Mouse (Mus musculus): ENCODE data around the gene Cnksr1. TPM values are rescaled to one million over a fixed set of nuclear protein-coding genes. Genes with fewer than 3 reads are reported as not detected.

The Cnksr1 gene
- polyA plus RNA-seq, 1 experiment from 2014 or later, result 12.2 TPM

GRCm38 (mm10) chr4:134234876-134235275, 3.3 kb downstream of the Cnksr1 start:
- Histone ChIP-seq H3K9ac (no peak overlapping the region), H3K4me2 (replicated peaks) (no peak overlapping the region), H3K27ac (no peak overlapping the region), H3K9me3 (no peaks in the 10 kb centered on the region), H3K36me3 (no peaks in the 10 kb centered on the region), H3K4me1 (replicated peaks) (no peaks in the 10 kb centered on the region; the same call in 1 of the 2 replicates), H3K27me3 (replicated peaks) (peaks cover 4% of the 10 kb centered on the region; the same call in 1 of the 2 replicates), H3K4me3 (replicated peaks) (no peak overlapping the region)
- ATAC-seq, result no peak
- 83% methylated on average over 5 of the region's 5 CpGs for WGBS

- 23% methylated on average over 8 of the region's 8 CpGs for WGBS
- H3K9me3 ChIP-seq, result no peaks in the 10 kb centered on the region
- no peaks in the 10 kb centered on the region; the same call in 1 of the 2 replicates for H3K4me1 ChIP-seq (replicated peaks)
- no peak overlapping the region for H3K27ac ChIP-seq
- no peak overlapping the region for H3K4me3 ChIP-seq (replicated peaks)
- peak overlapping the region; percentile 22; the same call in 1 of the 2 replicates for H3K4me2 ChIP-seq (replicated peaks)
- H3K9ac ChIP-seq, result no peak overlapping the region
- H3K27me3 ChIP-seq (replicated peaks), result no peaks in the 10 kb centered on the region
- H3K36me3 ChIP-seq, result no peaks in the 10 kb centered on the region
- peak; percentile 83 for ATAC-seq
Measured at GRCm38 (mm10) chr4:134230431-134230830, 7.8 kb downstream of the Cnksr1 start.

DNA sequence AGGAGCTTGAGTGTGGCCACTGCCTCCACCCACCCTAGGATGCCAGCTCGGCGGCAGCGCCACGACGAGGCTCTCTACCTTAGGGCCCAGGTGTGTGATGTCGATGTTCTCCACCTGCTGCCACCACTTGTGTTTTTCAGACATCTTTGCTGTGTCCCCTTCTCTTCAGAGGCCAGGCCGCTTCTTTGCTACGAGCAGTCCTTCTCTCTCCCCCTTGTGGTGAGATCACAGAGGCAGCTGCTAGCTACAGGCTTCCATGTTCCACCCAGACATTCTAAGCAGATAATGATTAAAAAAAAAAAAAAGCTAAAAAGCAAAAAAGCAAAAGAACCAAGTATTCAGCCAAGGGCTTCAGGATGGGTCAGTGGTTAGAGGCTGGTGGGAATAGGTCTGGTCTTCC, 11.0 kb downstream of the Cnksr1 start, which contains the start of gene Catsper4:
Catsper4 (minus strand) TSS at position 190 of the 400 bp plus-strand sequence.
- Histone ChIP-seq H3K4me3 (replicated peaks) (no peak within 1 kb of the TSS), H3K27me3 (replicated peaks) (no peaks in the 10 kb centered on the region), H3K4me1 (replicated peaks) (peaks cover 4% of the 10 kb centered on the region; the same call in 1 of the 2 replicates), H3K9ac (no peak within 1 kb of the TSS), H3K36me3 (no peaks in the 10 kb centered on the region), H3K9me3 (no peaks in the 10 kb centered on the region), H3K4me2 (replicated peaks) (no peak within 1 kb of the TSS), H3K27ac (no peak within 1 kb of the TSS)
- 73% methylated on average over 8 of the region's 8 CpGs for WGBS
- no peak for ATAC-seq

- Histone ChIP-seq H3K4me3 (replicated peaks) (no peak overlapping the region), H3K4me2 (replicated peaks) (peak overlapping the region; percentile 36), H3K9me3 (no peaks in the 10 kb centered on the region), H3K27ac (peak overlapping the region; percentile 82), H3K36me3 (no peaks in the 10 kb centered on the region), H3K9ac (peak overlapping the region; percentile 26; the same call in 1 of the 2 replicates), H3K27me3 (replicated peaks) (no peaks in the 10 kb centered on the region), H3K4me1 (replicated peaks) (0 out of 2 replicates have a peak, but pooled peaks cover 4% of the 10 kb centered on the region)
- WGBS, result 43% methylated on average over 11 of the region's 11 CpGs
- ATAC-seq, result peak; percentile 93
Measured at GRCm38 (mm10) chr4:134222793-134223600, 15.2 kb downstream of the Cnksr1 start.

- no peak for ATAC-seq
- Histone ChIP-seq H3K9ac (no peak overlapping the region), H3K36me3 (no peaks in the 10 kb centered on the region), H3K9me3 (no peaks in the 10 kb centered on the region), H3K4me1 (replicated peaks) (no peaks in the 10 kb centered on the region), H3K27me3 (replicated peaks) (no peaks in the 10 kb centered on the region), H3K27ac (no peak overlapping the region), H3K4me3 (replicated peaks) (no peak overlapping the region), H3K4me2 (replicated peaks) (no peak overlapping the region)
- WGBS, result 53% methylated on average over 6 of the region's 6 CpGs
Measured at GRCm38 (mm10) chr4:134206488-134207053, 31.6 kb downstream of the Cnksr1 start.

DNA sequence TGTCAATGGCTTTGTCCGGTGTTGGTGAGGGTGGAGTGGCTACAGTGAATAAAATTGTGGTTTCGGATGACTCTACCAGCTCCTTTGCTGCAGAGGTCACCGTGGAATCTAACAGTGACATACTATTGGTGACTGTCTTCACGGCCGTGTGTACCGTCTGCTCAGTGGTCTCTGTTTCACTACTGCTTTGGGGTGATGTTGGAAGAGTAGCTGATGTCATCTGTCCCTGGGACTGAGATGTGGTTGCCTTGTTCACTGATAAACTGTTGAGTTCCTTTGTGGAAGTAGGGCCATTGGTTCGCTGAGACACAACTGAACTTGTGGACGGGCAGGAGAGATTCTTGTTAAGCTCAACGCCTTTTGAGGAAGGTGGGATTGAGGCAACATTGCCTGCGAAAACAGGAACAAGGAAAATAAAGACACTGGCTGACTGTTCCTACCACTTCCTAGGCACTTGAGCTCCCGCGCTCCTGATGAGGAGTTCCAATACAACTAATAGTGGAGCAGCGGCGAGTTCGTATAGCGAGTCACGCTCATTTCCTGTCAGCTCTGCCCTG, 34.8 kb downstream of the Cnksr1 start:
- Histone ChIP-seq H3K36me3 (no peaks in the 10 kb centered on the region), H3K4me3 (replicated peaks) (no peak overlapping the region), H3K27ac (no peak overlapping the region), H3K4me2 (replicated peaks) (no peak overlapping the region), H3K27me3 (replicated peaks) (no peaks in the 10 kb centered on the region), H3K4me1 (replicated peaks) (no peaks in the 10 kb centered on the region), H3K9me3 (no peaks in the 10 kb centered on the region), H3K9ac (no peak overlapping the region)
- ATAC-seq, result no peak
- 85% methylated on average over 17 of the region's 17 CpGs for WGBS

GRCm38 (mm10) chr4:134202904-134203303, 35.3 kb downstream of the Cnksr1 start, which contains the start of gene Gm7534:
Gene Gm7534, minus strand, starts transcription at chr4:134203004.
- Histone ChIP-seq H3K36me3 (no peaks in the 10 kb centered on the region), H3K9ac (no peak within 1 kb of the TSS), H3K9me3 (no peaks in the 10 kb centered on the region), H3K27me3 (replicated peaks) (no peaks in the 10 kb centered on the region), H3K4me3 (replicated peaks) (no peak within 1 kb of the TSS), H3K4me1 (replicated peaks) (no peaks in the 10 kb centered on the region), H3K4me2 (replicated peaks) (no peak within 1 kb of the TSS), H3K27ac (no peak within 1 kb of the TSS)
- WGBS, result 93% methylated on average over 4 of the region's 4 CpGs
- no peak for ATAC-seq

GRCm38 (mm10) chr4:134199371-134199770, 38.8 kb downstream of the Cnksr1 start:
- 73% methylated on average over 2 of the region's 2 CpGs for WGBS
- no peaks in the 10 kb centered on the region for H3K9me3 ChIP-seq
- no peak overlapping the region for H3K27ac ChIP-seq
- no peaks in the 10 kb centered on the region for H3K27me3 ChIP-seq (replicated peaks)
- no peak overlapping the region for H3K4me2 ChIP-seq (replicated peaks)
- H3K4me3 ChIP-seq (replicated peaks), result no peak overlapping the region
- H3K4me1 ChIP-seq (replicated peaks), result no peaks in the 10 kb centered on the region
- H3K36me3 ChIP-seq, result no peaks in the 10 kb centered on the region
- H3K9ac ChIP-seq, result no peak overlapping the region
- ATAC-seq, result no peak

DNA sequence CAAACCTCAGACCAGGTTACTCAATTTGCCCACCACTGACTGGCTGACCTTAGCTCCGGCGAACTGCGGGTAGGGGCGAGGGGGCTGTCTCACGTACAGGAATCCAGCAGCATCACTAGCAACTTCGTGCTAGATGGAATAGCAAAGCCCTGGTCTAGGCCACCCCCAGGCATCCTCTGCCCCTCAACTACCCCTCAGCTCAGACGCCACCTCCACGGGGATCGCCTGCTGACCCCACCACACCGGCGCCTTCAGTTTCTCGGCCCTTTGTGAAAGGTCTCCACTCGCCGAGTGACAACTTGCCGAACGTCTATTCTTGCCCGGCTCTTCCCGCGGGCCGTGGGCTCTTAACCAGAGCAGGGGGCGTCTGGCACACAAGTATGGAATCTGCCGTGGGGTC, 51.9 kb downstream of the Cnksr1 start:
- Histone ChIP-seq H3K9me3 (no peaks in the 10 kb centered on the region), H3K4me2 (replicated peaks) (peak overlapping the region; percentile 90), H3K9ac (peak overlapping the region; percentile 74), H3K27ac (peak overlapping the region; percentile 73; the same call in 1 of the 2 replicates), H3K4me3 (replicated peaks) (peak overlapping the region; percentile 67), H3K36me3 (no peaks in the 10 kb centered on the region), H3K27me3 (replicated peaks) (no peaks in the 10 kb centered on the region), H3K4me1 (replicated peaks) (peaks cover 10% of the 10 kb centered on the region)
- ATAC-seq, result no peak; the same call in 1 of the 2 replicates
- 1% methylated on average over 22 of the region's 22 CpGs for WGBS

DNA sequence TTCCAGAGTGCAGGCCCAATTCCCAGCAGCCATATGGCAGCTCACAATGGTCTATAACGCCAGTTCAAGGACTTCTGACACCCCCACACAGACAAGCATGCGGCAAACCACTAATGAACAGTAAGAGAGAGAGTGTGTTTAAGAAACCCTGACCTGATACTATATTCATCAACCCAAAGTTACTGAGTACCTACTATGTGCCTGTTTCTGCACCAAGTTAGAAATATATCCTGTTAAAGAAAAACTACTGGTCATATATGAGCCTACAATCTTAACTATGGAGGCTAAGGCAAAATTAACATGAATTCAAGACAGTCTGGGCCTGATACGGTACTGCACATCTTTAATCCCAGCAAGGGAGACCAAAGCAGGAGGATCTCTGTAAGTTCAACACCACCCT, 52.6 kb downstream of the Cnksr1 start:
- no peak for ATAC-seq
- Histone ChIP-seq H3K36me3 (no peaks in the 10 kb centered on the region), H3K9me3 (no peaks in the 10 kb centered on the region), H3K9ac (peak overlapping the region; percentile 74), H3K4me3 (replicated peaks) (peak overlapping the region; percentile 67), H3K27me3 (replicated peaks) (no peaks in the 10 kb centered on the region), H3K4me2 (replicated peaks) (peak overlapping the region; percentile 90), H3K4me1 (replicated peaks) (peaks cover 10% of the 10 kb centered on the region), H3K27ac (no peak overlapping the region)
- 81% methylated on average over 3 of the region's 3 CpGs for WGBS

- 78% methylated on average over 3 of the region's 3 CpGs for WGBS
- Histone ChIP-seq H3K27ac (no peak overlapping the region), H3K9ac (no peak overlapping the region), H3K4me2 (replicated peaks) (no peak overlapping the region), H3K4me3 (replicated peaks) (no peak overlapping the region), H3K36me3 (no peaks in the 10 kb centered on the region), H3K27me3 (replicated peaks) (no peaks in the 10 kb centered on the region), H3K9me3 (no peaks in the 10 kb centered on the region), H3K4me1 (replicated peaks) (peaks cover 10% of the 10 kb centered on the region)
- no peak for ATAC-seq
Measured at GRCm38 (mm10) chr4:134183711-134184110, 54.5 kb downstream of the Cnksr1 start.

DNA sequence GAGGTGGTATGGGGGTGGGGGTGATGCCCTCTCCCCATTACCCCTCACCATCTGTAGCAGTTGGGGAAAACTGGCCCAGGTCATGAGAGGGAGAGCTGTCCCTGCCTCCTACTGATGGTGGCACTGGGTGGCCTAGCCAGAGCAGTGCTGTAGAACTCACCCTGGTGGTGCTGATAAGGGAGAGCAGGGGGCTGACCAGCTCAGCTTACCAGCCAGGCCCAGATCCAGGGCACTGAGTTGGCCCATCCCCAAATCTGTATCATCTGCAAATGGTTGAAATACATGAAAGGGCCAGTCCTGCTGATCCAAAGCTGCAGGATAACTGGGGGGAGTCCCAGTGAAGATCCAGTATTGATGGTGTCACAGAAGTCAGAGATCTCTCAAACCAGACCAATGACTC, 56.4 kb downstream of the Cnksr1 start:
- ATAC-seq, result no peak
- Histone ChIP-seq H3K36me3 (no peaks in the 10 kb centered on the region), H3K27ac (no peak overlapping the region), H3K9me3 (no peaks in the 10 kb centered on the region), H3K27me3 (replicated peaks) (no peaks in the 10 kb centered on the region), H3K4me3 (replicated peaks) (no peak overlapping the region), H3K9ac (no peak overlapping the region), H3K4me2 (replicated peaks) (no peak overlapping the region), H3K4me1 (replicated peaks) (peaks cover 10% of the 10 kb centered on the region)
